Mouse (Mus musculus) neural tube, embryonic 10.5 days (tissue): ENCODE data around the gene Tpm4.

Source experiments
- DNase-seq: peaks from one replicate; pipeline ENCODE4 v3.0.0-alpha.2; 2017; ENCODE audit warnings: low spot score; ENCODE audit errors: extremely low spot score

The Tpm4 gene

GRCm38 (mm10) chr8:72138456-72138855 lies 3.7 kb downstream of the Tpm4 start:
- DNase-seq, result no peak

GRCm38 (mm10) chr8:72143256-72143824 lies 8.6 kb downstream of the Tpm4 start:
- DNase-seq, result no peak

- no peak for DNase-seq
Observed at GRCm38 (mm10) chr8:72144345-72144975, 9.7 kb downstream of the Tpm4 start.

- DNase-seq, result no peak
Observed at GRCm38 (mm10) chr8:72145511-72145910, 10.7 kb downstream of the Tpm4 start.

- DNase-seq, result no peak
Observed at GRCm38 (mm10) chr8:72146056-72146455, 11.3 kb downstream of the Tpm4 start.

GRCm38 (mm10) chr8:72146556-72146955 lies 11.8 kb downstream of the Tpm4 start:
- DNase-seq, result no peak

- no peak for DNase-seq
Observed at GRCm38 (mm10) chr8:72147266-72147665, 12.5 kb downstream of the Tpm4 start.

- DNase-seq, result no peak
Observed at GRCm38 (mm10) chr8:72149056-72149455, 14.3 kb downstream of the Tpm4 start.

- DNase-seq, result no peak
Observed at GRCm38 (mm10) chr8:72151418-72152078, 16.8 kb downstream of the Tpm4 start.

- no peak for DNase-seq
Observed at GRCm38 (mm10) chr8:72153382-72153781, 18.6 kb downstream of the Tpm4 start.

GRCm38 (mm10) chr8:72158096-72158495 lies 23.3 kb downstream of the Tpm4 start:
- DNase-seq, result no peak

GRCm38 (mm10) chr8:72158726-72159125 lies 24.0 kb downstream of the Tpm4 start:
- DNase-seq, result no peak

GRCm38 (mm10) chr8:72160007-72160406 lies 25.2 kb downstream of the Tpm4 start:
- no peak for DNase-seq

GRCm38 (mm10) chr8:72160707-72161697 lies 26.2 kb downstream of the Tpm4 start, which contains the start of gene Rab8a:
Gene Rab8a, plus strand, starts transcription at chr8:72161200.
- DNase-seq, result peak; percentile 98

GRCm38 (mm10) chr8:72162821-72163220 lies 28.0 kb downstream of the Tpm4 start:
- DNase-seq, result no peak

GRCm38 (mm10) chr8:72169098-72169668 lies 34.4 kb downstream of the Tpm4 start:
- no peak for DNase-seq

GRCm38 (mm10) chr8:72169681-72170249 lies 35.0 kb downstream of the Tpm4 start:
- DNase-seq, result no peak

- peak; percentile 56 for DNase-seq
Observed at GRCm38 (mm10) chr8:72177346-72177925, 42.7 kb downstream of the Tpm4 start.

- DNase-seq, result no peak
Observed at GRCm38 (mm10) chr8:72183554-72184202, 48.9 kb downstream of the Tpm4 start.

- DNase-seq, result no peak
Observed at GRCm38 (mm10) chr8:72187793-72188331, 53.1 kb downstream of the Tpm4 start.
